Mouse (Mus musculus) C2C12 (cell line): ENCODE results near the gene 1700025G04Rik.

Source experiments
- CTCF ChIP-seq: IDR thresholded peaks from one replicate; pipeline ENCODE4 v1.5.1; 2011; ENCODE audit not compliant: control insufficient read depth, insufficient read depth, insufficient read length
- USF1 ChIP-seq: IDR thresholded peaks from one replicate; pipeline ENCODE4 v1.6.1; 2011; ENCODE audit warnings: low read depth, mild to moderate bottlenecking, control low read depth, moderate library complexity

DNA sequence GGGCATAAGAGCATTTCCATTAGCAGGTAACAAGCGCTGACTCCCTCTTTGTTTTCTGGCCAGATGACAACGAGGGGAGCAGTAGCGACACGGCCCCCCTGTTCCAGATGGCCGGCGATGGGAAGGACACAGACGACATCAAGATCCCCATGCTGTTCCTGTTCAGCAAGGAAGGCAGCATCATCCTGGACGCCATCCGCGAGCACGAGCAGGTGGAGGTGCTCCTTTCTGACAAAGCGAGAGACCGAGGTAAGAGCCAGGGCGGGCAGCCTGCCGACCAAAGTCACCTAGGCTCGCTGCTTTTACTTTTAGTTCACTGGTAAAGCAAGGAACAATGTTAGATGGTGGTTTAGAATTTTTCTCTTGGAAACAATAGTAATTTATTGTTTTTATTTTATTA is 278.5 kb downstream of the 1700025G04Rik start:
- TF ChIP-seq CTCF (no peak), USF1 (no peak)
